Mouse (Mus musculus): ENCODE data around the gene B3gnt7.

DNA sequence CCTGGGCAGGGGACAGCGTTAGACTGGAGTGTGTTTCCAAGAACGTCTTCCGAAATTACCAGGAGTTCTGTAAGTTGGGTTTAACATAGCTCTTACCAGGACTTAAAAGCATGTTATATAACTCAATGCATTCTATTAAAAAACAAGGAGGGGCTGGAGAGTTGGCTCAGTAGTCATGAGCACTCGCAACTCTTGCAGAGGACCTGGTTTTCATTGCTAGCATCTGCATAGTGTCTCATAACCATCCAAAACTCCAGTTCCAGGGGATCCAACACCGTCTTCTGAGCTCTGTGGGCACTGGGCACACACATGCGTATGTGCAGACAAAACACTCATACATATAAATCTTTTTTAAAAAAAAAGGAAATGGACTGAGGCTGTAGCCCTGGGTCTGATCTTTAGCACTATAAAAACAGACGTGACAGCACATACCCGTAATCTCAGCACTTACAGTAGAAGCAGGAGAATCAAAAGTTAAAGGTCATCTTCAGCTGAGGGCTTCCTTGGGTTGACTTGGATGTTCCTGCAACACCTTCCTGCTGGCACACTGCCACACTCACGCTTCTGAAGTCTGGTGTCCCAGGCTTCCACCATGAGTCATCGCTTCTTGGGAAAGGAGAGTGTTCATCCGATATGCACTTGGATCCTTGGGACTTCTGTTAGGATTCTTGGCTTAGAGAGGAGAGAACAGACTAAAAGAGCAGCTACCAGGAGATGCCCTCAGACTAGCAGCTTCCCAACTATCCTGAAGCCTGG is 20.7 kb upstream of the B3gnt7 start:
- TF ChIP-seq CTCF (IDR thresholded peaks at IDR 0.05; ENCODE audit: extremely low read depth, insufficient read depth, low read length): no peak
- TF ChIP-seq POLR2A (IDR thresholded peaks at IDR 0.05; ENCODE audit: extremely low read depth, insufficient read depth, low read length): no peak
